Mouse (Mus musculus) lung, embryonic 14.5 days (tissue): ENCODE measurements around the gene Thsd1. TPM values are rescaled to one million over a fixed set of nuclear protein-coding genes. Genes with fewer than 3 reads are reported as not detected.

Experiments
- ATAC-seq: fragments of 200-750 bp; cut with Nextera tagmentation; 2 replicates; pipeline ENCODE4 v1.8.0; 2017; ENCODE audit warnings: mild to moderate bottlenecking, moderate TSS enrichment, moderate library complexity; ENCODE audit not compliant: insufficient read depth
- DNase-seq: peaks from one replicate; pipeline ENCODE4 v3.0.0-alpha.2; 2015
- H3K27ac ChIP-seq: fragments of 300-500 bp; sonication (generic); 2 replicates; pipeline ENCODE4 v1.5.1; 2014; ENCODE audit warnings: low read depth, mild to moderate bottlenecking, moderate library complexity
- H3K27me3 ChIP-seq: fragments of 300-500 bp; sonication (generic); 2 replicates; pipeline ENCODE4 v1.6.1; 2014; ENCODE audit warnings: low read length, control low read depth; ENCODE audit not compliant: insufficient read depth
- H3K36me3 ChIP-seq: fragments of 300-500 bp; sonication (generic); 2 replicates; pipeline ENCODE4 v1.6.1; 2014; ENCODE audit warnings: control low read depth; ENCODE audit not compliant: insufficient read depth
- H3K4me1 ChIP-seq: fragments of 300-500 bp; sonication (generic); 2 replicates; pipeline ENCODE4 v1.6.1; 2014; ENCODE audit warnings: antibody characterized with exemption, control low read depth; ENCODE audit not compliant: insufficient read depth
- H3K4me2 ChIP-seq: fragments of 300-500 bp; sonication (generic); 2 replicates; pipeline ENCODE4 v1.6.1; 2014; ENCODE audit warnings: mild to moderate bottlenecking
- H3K4me3 ChIP-seq: fragments of 300-500 bp; sonication (generic); 2 replicates; pipeline ENCODE4 v1.5.1; 2014; ENCODE audit warnings: low read depth, low read length
- H3K9ac ChIP-seq: fragments of 300-500 bp; sonication (generic); 2 replicates; pipeline ENCODE4 v1.6.1; 2014
- H3K9me3 ChIP-seq: fragments of 300-500 bp; sonication (generic); 2 replicates; pipeline ENCODE4 v1.6.1; 2016; ENCODE audit warnings: low read depth, low read length, control low read depth
- CTCF ChIP-seq: IDR thresholded peaks from 2 replicates; pipeline ENCODE4 v1.5.1; 2016; ENCODE audit warnings: antibody characterized with exemption, low read depth
- WGBS: fragments of 180-500 bp; shearing (Covaris S2); extraction: QIAGEN DNeasy Blood & Tissue Kit; methylation state at CpG from one replicate; pipeline ENCODE4 v1.1.7; 2014; 5-methylcytosine and 5-hydroxymethylcytosine counted together
- polyA plus RNA-seq: library from polyadenylated mRNA; unstranded; fragments of >200 nt; fragmentation: Nextera tagmentation; extraction: Ambion mirVana; gene quantifications from 2 replicates; pipeline ENCODE4 v1.2.1, GENCODE M21; 2014

Thsd1 gene
- polyA plus RNA-seq, 1 experiment from 2014 or later = 33.6 TPM

- TF ChIP-seq CTCF = no peak
- H3K27me3 ChIP-seq = no peaks in the 10 kb centered on the region
- H3K9ac ChIP-seq = no peak overlapping the region
- no peak for DNase-seq
- WGBS = 69% methylated on average over 10 of the region's 10 CpGs
- ATAC-seq = no peak
- no peak overlapping the region for H3K4me3 ChIP-seq
- H3K36me3 ChIP-seq = no peaks in the 10 kb centered on the region
- no peak overlapping the region for H3K27ac ChIP-seq
- no peaks in the 10 kb centered on the region for H3K4me1 ChIP-seq
- no peaks in the 10 kb centered on the region for H3K9me3 ChIP-seq
- H3K4me2 ChIP-seq = no peak overlapping the region
Observed at GRCm38 (mm10) chr8:22306999-22307398, 79.9 kb downstream of the Thsd1 start.

Other genes starting within 250 kb of the Thsd1 start
- 1.9 and 2.2 TPM in 2 replicates for gene Atp7b, start 167.0 kb upstream of the Thsd1 start, polyA plus RNA-seq
- 27.6 and 34.4 TPM in 2 replicates for gene Alg11, start 166.6 kb upstream of the Thsd1 start, polyA plus RNA-seq
- gene Nek5, start 102.3 kb upstream of the Thsd1 start, polyA plus RNA-seq = 0.26 and 0.27 TPM in 2 replicates
- 5.9 and 6.3 TPM in 2 replicates for gene Nek3, start 60.9 kb upstream of the Thsd1 start, polyA plus RNA-seq
- gene Ckap2, start 41.5 kb upstream of the Thsd1 start, polyA plus RNA-seq = 65.5 and 68.2 TPM in 2 replicates
- gene Vps36, start 34.5 kb upstream of the Thsd1 start, polyA plus RNA-seq = 52.1 and 55.6 TPM in 2 replicates
- gene Tpte, start 56.1 kb downstream of the Thsd1 start, polyA plus RNA-seq = not detected in 2 replicates
- 21.2 and 23.9 TPM in 2 replicates for gene Slc25a15, start 171.3 kb downstream of the Thsd1 start, polyA plus RNA-seq
- gene Mrps31, start 184.0 kb downstream of the Thsd1 start, polyA plus RNA-seq = 36.8 and 36.9 TPM in 2 replicates